Comparison of ENCODE assay signal across 14 mouse cellular contexts in genomic region chr5:115266787-115267468, GRCm38 (mm10). TPM values are rescaled to one million over a fixed set of nuclear protein-coding genes. Genes with fewer than 3 reads are reported as not detected.
DNase-seq lines count a peak whose midpoint lies in the region; ATAC-seq and TF ChIP-seq lines count a peak whose summit lies in the region.
"Had no signal": no experiment of that assay in that cellular context is flagged by ENCODE, and none has a peak within 500 bp of the region (broad histone marks: within the 10 kb centered on the region; RNA-seq: fewer than 3 reads in every experiment).

No protein-coding gene starts in this region.

- H3K4me1 ChIP-seq in intestine, embryonic 16.5 days (ENCODE audit: control insufficient read depth, insufficient read depth, low read length) = peaks cover 34% of the 10 kb centered on the region
- H3K4me1 ChIP-seq in intestine, embryonic 15.5 days (replicated peaks) = peaks cover 30% of the 10 kb centered on the region
- H3K4me1 ChIP-seq in bone marrow, adult 2 months (ENCODE audit: control insufficient read depth, insufficient read depth, low read length) = peaks cover 17% of the 10 kb centered on the region
- peaks cover 16 to 58% of the 10 kb centered on the region in 2 experiments for H3K4me1 ChIP-seq in heart, embryonic 14.5 days (ENCODE audit: control insufficient read depth in 2 of 2, insufficient read depth in 2 of 2, low read length in 2 of 2)

- no peak overlapping the region for H3K4me3 ChIP-seq in intestine, embryonic 16.5 days (ENCODE audit: low read length)
- no peak overlapping the region for H3K4me3 ChIP-seq in intestine, embryonic 15.5 days (replicated peaks)
- peak overlapping the region; percentile 32 for H3K4me3 ChIP-seq in bone marrow, adult 2 months (replicated peaks; ENCODE audit: control insufficient read depth, low read depth, low read length)
- peak overlapping the region in 1 of 2 experiments; percentile 0; a peak in 1 of 4 replicates for H3K4me3 ChIP-seq in heart, embryonic 14.5 days (ENCODE audit: control insufficient read depth in 1 of 2, insufficient read depth in 1 of 2, low read depth in 1 of 2, low read length in 2 of 2)
- H3K4me3 ChIP-seq: embryonic facial prominence, embryonic 15.5 days had no signal

- H3K36me3 ChIP-seq in intestine, embryonic 16.5 days (ENCODE audit: control insufficient read depth, insufficient read depth, low read length) = no peaks in the 10 kb centered on the region; the same call in 1 of the 2 replicates
- H3K36me3 ChIP-seq in intestine, embryonic 15.5 days = no peaks in the 10 kb centered on the region
- H3K36me3 ChIP-seq in heart, embryonic 14.5 days (ENCODE audit: control insufficient read depth, insufficient read depth, low read length) = peaks cover 41% of the 10 kb centered on the region

- TF ChIP-seq CTCF in bone marrow, adult 2 months (IDR thresholded peaks at IDR 0.05; ENCODE audit: control insufficient read depth, insufficient read depth, low read length) = no peak

- H3K9ac ChIP-seq in intestine, embryonic 16.5 days (ENCODE audit: low read depth, low read length) = no peak overlapping the region
- no peak overlapping the region for H3K9ac ChIP-seq in intestine, embryonic 15.5 days
- peak overlapping the region; percentile 45; the same call in 1 of the 2 replicates for H3K9ac ChIP-seq in heart, embryonic 14.5 days (ENCODE audit: low read length)
- H3K9ac ChIP-seq: embryonic facial prominence, embryonic 15.5 days had no signal

- H3K27ac ChIP-seq in intestine, embryonic 16.5 days (ENCODE audit: low read length) = no peak overlapping the region
- H3K27ac ChIP-seq in intestine, embryonic 15.5 days = no peak overlapping the region
- H3K27ac ChIP-seq in bone marrow, adult 2 months (ENCODE audit: control insufficient read depth, insufficient read depth, low read depth, low read length, poor library complexity) = peak overlapping the region; percentile 84
- peak overlapping the region in 1 of 2 experiments; percentile 59; a peak in 1 of 4 replicates for H3K27ac ChIP-seq in heart, embryonic 14.5 days (replicated peaks in 1 of 2; ENCODE audit: control insufficient read depth in 1 of 2, insufficient read depth in 1 of 2, low read depth in 2 of 2, low read length in 2 of 2)
- H3K27ac ChIP-seq: embryonic facial prominence, embryonic 15.5 days had no signal

- ATAC-seq in intestine, embryonic 16.5 days = peak; percentile 49; the same call in 1 of the 2 replicates
- ATAC-seq in intestine, embryonic 15.5 days = no peak; the same call in 1 of the 2 replicates
- no peak for ATAC-seq in heart, embryonic 14.5 days (ENCODE audit: insufficient number of reproducible peaks, insufficient read depth, low FRiP score, low read depth)
- peak; percentile 82 for ATAC-seq in megakaryocyte, adult 5-6 weeks (ENCODE audit: poor library complexity, severe bottlenecking)
- ATAC-seq: intestine, postnatal 0 days had no signal

- no peak for DNase-seq in kidney, postnatal 36 days
- no peak for DNase-seq in layer of hippocampus, postnatal 25 days (ENCODE audit: extremely low spot score in 1 of 2, low spot score in 1 of 2)
- DNase-seq in cerebellum, postnatal 14 days = no peak
- DNase-seq: cerebellum, adult 9-10 months; gastrocnemius, postnatal 14 days; lung, postnatal 10 days; right cerebral cortex, adult 18-20 months had no signal

- H3K4me2 ChIP-seq in intestine, embryonic 16.5 days (ENCODE audit: low read depth, low read length) = no peak overlapping the region
- H3K4me2 ChIP-seq in intestine, embryonic 15.5 days (replicated peaks) = no peak overlapping the region
- peak overlapping the region; percentile 40 for H3K4me2 ChIP-seq in heart, embryonic 14.5 days (ENCODE audit: low read length)
- H3K4me2 ChIP-seq: embryonic facial prominence, embryonic 15.5 days had no signal

- H3K9me3 ChIP-seq in intestine, embryonic 16.5 days (ENCODE audit: control insufficient read depth, low read length) = no peaks in the 10 kb centered on the region
- no peaks in the 10 kb centered on the region for H3K9me3 ChIP-seq in intestine, embryonic 15.5 days
- no peaks in the 10 kb centered on the region for H3K9me3 ChIP-seq in heart, embryonic 14.5 days (ENCODE audit: control insufficient read depth, low read length)
- H3K9me3 ChIP-seq: embryonic facial prominence, embryonic 15.5 days had no signal

- no peak for TF ChIP-seq POLR2A in bone marrow, adult 2 months (IDR thresholded peaks at IDR 0.05; ENCODE audit: borderline replicate concordance, control insufficient read depth, low read depth, low read length)

- 76% methylated on average over 8 of the region's 8 CpGs for WGBS in intestine, embryonic 16.5 days
- 77% methylated on average over 8 of the region's 8 CpGs for WGBS in intestine, embryonic 15.5 days
- WGBS in bone marrow, adult 2 months = 23% methylated on average over 8 of the region's 8 CpGs
- 33% methylated on average over 8 of the region's 8 CpGs for WGBS in heart, embryonic 14.5 days

- no peaks in the 10 kb centered on the region for H3K27me3 ChIP-seq in intestine, embryonic 16.5 days (replicated peaks; ENCODE audit: control insufficient read depth, insufficient read depth, low read length)
- H3K27me3 ChIP-seq in intestine, embryonic 15.5 days (replicated peaks) = no peaks in the 10 kb centered on the region
- no peaks in the 10 kb centered on the region for H3K27me3 ChIP-seq in heart, embryonic 14.5 days (ENCODE audit: control insufficient read depth, insufficient read depth, low read length)
- H3K27me3 ChIP-seq: embryonic facial prominence, embryonic 15.5 days had no signal

RNA-seq across cellular contexts. Expression of gene Rnf10, which starts 5.8 kb away (rescaled TPM):
- polyA plus RNA-seq in intestine, embryonic 16.5 days (2015; fragmentation: Nextera tagmentation; extraction: Ambion mirVana) = 90.4 and 92.6 TPM in 2 replicates
- polyA plus RNA-seq in intestine, embryonic 15.5 days (2015; fragmentation: Nextera tagmentation; extraction: Ambion mirVana) = 119 and 120 TPM in 2 replicates
- 165 and 203 TPM in 2 replicates for polyA plus RNA-seq in bone marrow, adult 2 months (2011; ENCODE audit: insufficient read depth, insufficient read length, low replicate concordance, missing spikeins)
- polyA plus RNA-seq in heart, embryonic 14.5 days (2014; fragmentation: Nextera tagmentation; extraction: Ambion mirVana) = 77.1 and 83.9 TPM in 2 replicates
- total RNA-seq in megakaryocyte, adult 5-6 weeks (2015) = 50.9 and 55.4 TPM in 2 replicates
- total RNA-seq in megakaryocyte, adult 5-6 weeks (2017) = 55.9 and 78.3 TPM in 2 replicates
- 100 to 1,000 TPM; 252 to 257 TPM for total RNA-seq in layer of hippocampus, postnatal 25 days (2021)

RNA-seq across cellular contexts. Expression of gene Coq5, which starts 12.5 kb away (rescaled TPM):
- polyA plus RNA-seq in intestine, embryonic 16.5 days (2015; fragmentation: Nextera tagmentation; extraction: Ambion mirVana) = 64.2 and 72.9 TPM in 2 replicates
- 62.1 and 65.1 TPM in 2 replicates for polyA plus RNA-seq in intestine, embryonic 15.5 days (2015; fragmentation: Nextera tagmentation; extraction: Ambion mirVana)
- 24.4 and 32.9 TPM in 2 replicates for polyA plus RNA-seq in bone marrow, adult 2 months (2011; ENCODE audit: insufficient read depth, insufficient read length, low replicate concordance, missing spikeins)
- 75.1 and 82.1 TPM in 2 replicates for polyA plus RNA-seq in heart, embryonic 14.5 days (2014; fragmentation: Nextera tagmentation; extraction: Ambion mirVana)
- total RNA-seq in megakaryocyte, adult 5-6 weeks (2015) = 8.7 and 10.9 TPM in 2 replicates
- 27.3 and 27.8 TPM in 2 replicates for total RNA-seq in megakaryocyte, adult 5-6 weeks (2017)
- 10 to 100 TPM; 38.5 to 42.8 TPM for total RNA-seq in layer of hippocampus, postnatal 25 days (2021)

RNA-seq across cellular contexts. Expression of gene Pop5, which starts 31.3 kb away (rescaled TPM):
- 124 and 141 TPM in 2 replicates for polyA plus RNA-seq in intestine, embryonic 16.5 days (2015; fragmentation: Nextera tagmentation; extraction: Ambion mirVana)
- 126 and 128 TPM in 2 replicates for polyA plus RNA-seq in intestine, embryonic 15.5 days (2015; fragmentation: Nextera tagmentation; extraction: Ambion mirVana)
- 67.1 and 96.1 TPM in 2 replicates for polyA plus RNA-seq in bone marrow, adult 2 months (2011; ENCODE audit: insufficient read depth, insufficient read length, low replicate concordance, missing spikeins)
- 62.8 and 66.7 TPM in 2 replicates for polyA plus RNA-seq in heart, embryonic 14.5 days (2014; fragmentation: Nextera tagmentation; extraction: Ambion mirVana)
- 61.7 and 74.6 TPM in 2 replicates for total RNA-seq in megakaryocyte, adult 5-6 weeks (2015)
- total RNA-seq in megakaryocyte, adult 5-6 weeks (2017) = 30.9 and 81.2 TPM in 2 replicates
- 100 to 1,000 TPM in 1 of 2 experiments, 10 to 100 TPM in 1; 83.7 to 108 TPM for total RNA-seq in layer of hippocampus, postnatal 25 days (2021)

RNA-seq across cellular contexts. Expression of gene Dynll1, which starts 33.9 kb away (rescaled TPM):
- polyA plus RNA-seq in intestine, embryonic 16.5 days (2015; fragmentation: Nextera tagmentation; extraction: Ambion mirVana) = 1,024 and 1,116 TPM in 2 replicates
- polyA plus RNA-seq in intestine, embryonic 15.5 days (2015; fragmentation: Nextera tagmentation; extraction: Ambion mirVana) = 1,297 TPM in 2 replicates
- 139 and 177 TPM in 2 replicates for polyA plus RNA-seq in bone marrow, adult 2 months (2011; ENCODE audit: insufficient read depth, insufficient read length, low replicate concordance, missing spikeins)
- 1,218 and 1,301 TPM in 2 replicates for polyA plus RNA-seq in heart, embryonic 14.5 days (2014; fragmentation: Nextera tagmentation; extraction: Ambion mirVana)
- 646 and 659 TPM in 2 replicates for total RNA-seq in megakaryocyte, adult 5-6 weeks (2015)
- total RNA-seq in megakaryocyte, adult 5-6 weeks (2017) = 318 and 344 TPM in 2 replicates
- 100 to 1,000 TPM; 799 to 873 TPM for total RNA-seq in layer of hippocampus, postnatal 25 days (2021)

Comparison
In these comparisons a context has a peak if more than half of its experiments do, and no peak if none do; other contexts are left out.
1. ATAC-seq: peak in intestine, embryonic 16.5 days (single experiment) and megakaryocyte, adult 5-6 weeks (single experiment); none in intestine, embryonic 15.5 days (single experiment) and heart, embryonic 14.5 days (single experiment).